In genomic region chr3:51339378-51339733, GRCm38 (mm10) we compare ENCODE assay signal across 9 mouse cellular contexts. TPM values are rescaled to one million over a fixed set of nuclear protein-coding genes. Genes with fewer than 3 reads are reported as not detected.
DNase-seq lines count a peak whose midpoint lies in the region; ATAC-seq and TF ChIP-seq lines count a peak whose summit lies in the region.
"Had no signal": no experiment of that assay in that cellular context is flagged by ENCODE, and none has a peak within 500 bp of the region (broad histone marks: within the 10 kb centered on the region; RNA-seq: fewer than 3 reads in every experiment).

No protein-coding gene starts in this region.

- H3K27me3 ChIP-seq in heart, embryonic 13.5 days (replicated peaks), result no peaks in the 10 kb centered on the region
- peaks cover 28% of the 10 kb centered on the region for H3K27me3 ChIP-seq in CH12.LX (replicated peaks)
- H3K27me3 ChIP-seq in forebrain, embryonic 15.5 days, result no peaks in the 10 kb centered on the region
- H3K27me3 ChIP-seq: Patski had no signal

- dilution Hi-C loops in CH12.LX (cut with MboI; ENCODE audit: extremely low pct_ligation_motif_present, extremely low pct_unique_long_range_greater_than_20kb, low sequenced_read_pairs), result no loop called here

- H3K4me2 ChIP-seq in heart, embryonic 13.5 days, result peak overlapping the region; percentile 94
- peak overlapping the region; percentile 85 for H3K4me2 ChIP-seq in CH12.LX (ENCODE audit: insufficient read depth, low read depth, poor library complexity, severe bottlenecking)
- H3K4me2 ChIP-seq in forebrain, embryonic 15.5 days (replicated peaks), result peak overlapping the region; percentile 55

- peak overlapping the region; percentile 97 for H3K4me3 ChIP-seq in heart, embryonic 13.5 days
- H3K4me3 ChIP-seq in CH12.LX (replicated peaks in 1 of 3; ENCODE audit: low read depth in 2 of 3, low read length in 2 of 3, poor library complexity in 1 of 3), result peak overlapping the region; percentile 76 to 97 (median 78)
- H3K4me3 ChIP-seq in forebrain, embryonic 15.5 days, result peak overlapping the region; percentile 91
- peak overlapping the region; percentile 76 for H3K4me3 ChIP-seq in macrophage (ENCODE audit: inconsistent target)

- WGBS in heart, embryonic 13.5 days, result under 1% methylated on average over 9 of the region's 9 CpGs
- 1% methylated on average over 9 of the region's 9 CpGs for WGBS in forebrain, embryonic 15.5 days
- WGBS in macrophage (ENCODE audit: missing documents), result 2% methylated on average over 9 of the region's 9 CpGs

- H3K36me3 ChIP-seq in heart, embryonic 13.5 days, result no peaks in the 10 kb centered on the region
- H3K36me3 ChIP-seq in CH12.LX (replicated peaks in 1 of 2; ENCODE audit: control insufficient read depth in 1 of 2, insufficient read depth in 1 of 2, low read length in 1 of 2), result no peaks in the 10 kb centered on the region
- no peaks in the 10 kb centered on the region for H3K36me3 ChIP-seq in forebrain, embryonic 15.5 days
- no peaks in the 10 kb centered on the region for H3K36me3 ChIP-seq in macrophage (ENCODE audit: inconsistent target)

- H3K9ac ChIP-seq in heart, embryonic 13.5 days, result peak overlapping the region; percentile 97
- peak overlapping the region; percentile 82 for H3K9ac ChIP-seq in CH12.LX (ENCODE audit: insufficient read depth, low read depth)
- H3K9ac ChIP-seq in forebrain, embryonic 15.5 days (replicated peaks), result peak overlapping the region; percentile 94

- TF ChIP-seq EP300 in CH12.LX (IDR thresholded peaks at IDR 0.05; ENCODE audit: low read length), result no peak

- peak overlapping the region; percentile 100 for H3K27ac ChIP-seq in heart, embryonic 13.5 days (replicated peaks)
- H3K27ac ChIP-seq in CH12.LX (ENCODE audit: insufficient read depth, low read depth) (no peak overlapping the region; the same call in 1 of the 2 replicates), macrophage (peak overlapping the region; percentile 74)
- peak overlapping the region; percentile 100 for H3K27ac ChIP-seq in forebrain, embryonic 15.5 days (replicated peaks)

- peaks cover 29% of the 10 kb centered on the region for H3K79me2 ChIP-seq in CH12.LX (replicated peaks; ENCODE audit: control insufficient read depth, extremely low read depth, insufficient read depth, poor library complexity, severe bottlenecking)
- H3K79me2 ChIP-seq in macrophage (ENCODE audit: inconsistent target), result peaks cover 55% of the 10 kb centered on the region

- H3K4me1 ChIP-seq in heart, embryonic 13.5 days, result peaks cover 35% of the 10 kb centered on the region
- H3K4me1 ChIP-seq in CH12.LX (ENCODE audit: control insufficient read depth in 1 of 2, insufficient read depth in 2 of 2), result peaks cover 0 to 22% of the 10 kb centered on the region in 2 experiments; a peak in 2 of 4 replicates
- peaks cover 22% of the 10 kb centered on the region for H3K4me1 ChIP-seq in forebrain, embryonic 15.5 days

- TF ChIP-seq POLR2A in CH12.LX (IDR thresholded peaks at IDR 0.05; ENCODE audit: low read depth, low read length), result no peak

- DNase-seq in heart, adult 8-10 months (ENCODE audit: low spot score), result no peak
- DNase-seq in CH12.LX (ENCODE audit: extremely low read depth), result no peak
- DNase-seq in frontal cortex, postnatal 14 days (ENCODE audit: low spot score in 2 of 2), result no peak
- DNase-seq in ovary, postnatal 14 days (ENCODE audit: low spot score), result no peak
- DNase-seq in right cerebral cortex, adult 2 months (ENCODE audit: low spot score in 2 of 2), result no peak

- no peak for TF ChIP-seq RAD21 in CH12.LX (IDR thresholded peaks at IDR 0.05; ENCODE audit: low read depth, low read length)

- no peaks in the 10 kb centered on the region for H3K9me3 ChIP-seq in heart, embryonic 13.5 days
- H3K9me3 ChIP-seq in CH12.LX (replicated peaks; ENCODE audit: low read length), result peaks cover 15% of the 10 kb centered on the region
- H3K9me3 ChIP-seq in forebrain, embryonic 15.5 days, result no peaks in the 10 kb centered on the region

- in situ Hi-C loops in CH12.LX (cut with MboI; ENCODE audit: low pct_ligation_motif_present, low pct_unique_long_range_greater_than_20kb, low sequenced_read_pairs), result no loop called here

- no peak for TF ChIP-seq CTCF in CH12.LX (conservative IDR thresholded peaks at IDR 0.05 in 1 of 2, IDR thresholded peaks at IDR 0.05 in 1 of 2; ENCODE audit: low read depth in 2 of 2, low read length in 2 of 2)

- no peak for ATAC-seq in heart, embryonic 13.5 days (ENCODE audit: extremely low read depth, insufficient number of reproducible peaks, low FRiP score, low TSS enrichment)
- no peak for ATAC-seq in forebrain, embryonic 15.5 days (replicated peaks)

TF ChIP-seq in CH12.LX, 34 proteins besides CTCF, POLR2A, EP300 and RAD21:
- TF ChIP-seq CHD1 (IDR thresholded peaks at IDR 0.05; ENCODE audit: low read depth, low read length) (0 out of 2 replicates have a peak, but pooled peaks have one; percentile 31), ZC3H11A (IDR thresholded peaks at IDR 0.05; ENCODE audit: low read depth, low read length) (no peak), ZNF384 (IDR thresholded peaks at IDR 0.05; ENCODE audit: low read depth, low read length) (no peak)

RNA-seq across cellular contexts. Expression of gene Elf2, which starts 1.1 kb away (rescaled TPM):
- 50.7 and 57.8 TPM in 2 replicates for polyA plus RNA-seq in heart, embryonic 13.5 days (2015; fragmentation: Nextera tagmentation; extraction: Ambion mirVana)
- 10 to 100 TPM; 40.6 to 52.9 (median 50.9) TPM for total RNA-seq in heart, adult 8-10 months (2022)
- total RNA-seq in CH12.LX (2012; rRNA removed), result 30.5 and 31.2 TPM in 2 replicates
- 41.2 and 42.8 TPM in 2 replicates for total RNA-seq in CH12.LX (2014; rRNA removed)
- 30.1 and 32.2 TPM in 2 replicates for polyA plus RNA-seq in CH12.LX (2012; ENCODE audit: insufficient read length, low read depth)
- polyA plus RNA-seq in forebrain, embryonic 15.5 days (2015; fragmentation: Nextera tagmentation; extraction: Ambion mirVana), result 53.6 and 54.8 TPM in 2 replicates
- total RNA-seq in macrophage (2018; cell fraction: chromatin; rRNA removed), result 100 to 1,000 TPM; 117 to 322 (median 208) TPM
- total RNA-seq in macrophage (2018; cell fraction: cytosol; rRNA removed), result 10 to 100 TPM; 29.4 to 66.9 (median 48.2) TPM
- total RNA-seq in macrophage (2018; cell fraction: nucleus; rRNA removed), result 100 to 1,000 TPM in 19 of 26 experiments, 10 to 100 TPM in 7; 63.4 to 181 (median 112) TPM
- polyA plus RNA-seq in macrophage (2018), result 38.0 to 40.4 TPM (median 38.7 TPM) in 3 replicates

RNA-seq across cellular contexts. Expression of gene Mgarp, which starts 57.2 kb away (rescaled TPM):
- polyA plus RNA-seq in heart, embryonic 13.5 days (2015; fragmentation: Nextera tagmentation; extraction: Ambion mirVana), result 11.7 and 12.2 TPM in 2 replicates
- under 1 TPM; 0.22 to 0.37 (median 0.26) TPM for total RNA-seq in heart, adult 8-10 months (2022)
- total RNA-seq in CH12.LX (2012; rRNA removed) (not detected in 2 replicates), CH12.LX (2014; rRNA removed) (not detected in 2 replicates)
- polyA plus RNA-seq in CH12.LX (2012; ENCODE audit: insufficient read length, low read depth) (0.23 TPM in 1 of 2 replicates, not detected in the other), macrophage (2018) (not detected in 3 replicates)
- polyA plus RNA-seq in forebrain, embryonic 15.5 days (2015; fragmentation: Nextera tagmentation; extraction: Ambion mirVana), result 0.50 and 0.60 TPM in 2 replicates
- total RNA-seq in macrophage (2018; cell fraction: chromatin; rRNA removed), result 1 to 10 TPM in 1 of 26 experiments, not detected in 25; 1.1 TPM
- under 1 TPM in 1 of 26 experiments, not detected in 25; 0.11 TPM for total RNA-seq in macrophage (2018; cell fraction: cytosol; rRNA removed)
- not detected for total RNA-seq in macrophage (2018; cell fraction: nucleus; rRNA removed)
